Mouse (Mus musculus): Measurements from ENCODE around the gene Rnf215.
"Not testable (repeated sequence)": the region's sequence is repeated elsewhere in the genome, so short reads cannot be mapped to it uniquely, and the experiment has no call there.

Rnf215 gene

GRCm38 (mm10) chr11:4134986-4135935, at the start of gene Rnf215:
Rnf215 (plus strand) TSS chr11:4135202.
- DNase-seq (ENCODE audit: low read depth, low spot score): peak; percentile 86

DNA sequence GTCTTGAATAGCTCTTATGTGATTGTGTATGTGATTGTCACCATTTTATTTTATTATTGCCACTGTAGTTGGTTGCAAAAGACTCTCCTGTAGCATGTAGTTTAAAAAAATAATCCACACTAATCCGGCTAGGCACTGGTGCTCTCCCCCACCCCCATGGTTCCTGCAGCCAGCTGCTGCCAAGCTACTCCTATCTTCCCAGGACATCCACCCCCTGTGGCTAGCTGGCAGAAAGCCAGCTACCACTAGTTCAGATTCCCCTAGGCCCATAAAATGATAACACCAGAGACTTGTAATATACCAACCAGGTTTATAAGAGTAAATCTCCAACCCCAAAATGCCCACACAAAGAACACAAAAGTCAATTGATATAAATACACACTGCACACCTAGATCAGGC, 48.8 kb upstream of the Rnf215 start:
- DNase-seq (ENCODE audit: low read depth, low spot score): no peak

GRCm38 (mm10) chr11:4087267-4087666, 47.7 kb upstream of the Rnf215 start:
- peak; percentile 78 for DNase-seq (ENCODE audit: low read depth, low spot score)

DNA sequence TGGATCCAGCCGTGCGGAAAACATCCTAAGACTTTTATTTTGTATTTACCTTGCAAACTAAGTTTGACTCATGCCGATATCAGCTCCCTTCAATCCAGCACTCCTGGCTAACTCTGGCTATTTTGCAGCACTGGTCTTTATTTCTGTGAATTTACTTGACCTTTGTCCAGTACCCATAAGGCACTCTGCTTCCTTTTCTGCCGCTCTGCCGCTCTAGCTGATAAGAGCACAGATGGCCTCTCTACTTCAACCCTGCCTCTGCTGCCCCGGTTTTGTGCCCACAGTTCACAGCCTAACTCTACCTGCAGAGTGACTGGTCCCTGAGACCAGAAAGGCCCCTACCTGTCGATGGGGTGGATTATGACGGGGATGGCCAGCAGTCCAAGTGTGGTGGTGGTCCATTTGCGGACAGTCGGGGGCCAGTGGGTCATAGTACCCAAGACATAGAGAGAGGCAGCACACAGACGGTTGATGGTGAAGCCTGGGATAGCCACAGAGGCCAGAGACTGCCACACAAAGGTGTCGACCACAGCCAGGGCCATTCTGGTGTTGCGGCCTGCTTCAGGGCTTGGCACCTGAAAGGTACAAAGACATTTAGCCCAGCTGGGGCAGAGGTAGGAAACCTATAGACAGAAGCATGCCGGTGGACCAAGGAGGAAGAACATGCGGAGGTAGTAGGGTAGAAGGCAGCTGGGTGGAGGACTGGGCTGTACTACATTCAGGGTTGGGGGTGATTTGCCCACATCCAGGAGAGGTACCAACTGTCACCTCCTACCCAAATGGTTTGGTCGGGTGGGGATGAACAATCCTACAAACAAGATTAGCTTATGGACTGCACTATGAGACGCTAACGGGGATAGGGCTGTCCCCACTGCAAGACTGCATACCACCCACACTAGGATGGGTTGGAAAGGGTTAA, 41.3 kb upstream of the Rnf215 start:
- no peak for DNase-seq (ENCODE audit: low read depth, low spot score)

DNA sequence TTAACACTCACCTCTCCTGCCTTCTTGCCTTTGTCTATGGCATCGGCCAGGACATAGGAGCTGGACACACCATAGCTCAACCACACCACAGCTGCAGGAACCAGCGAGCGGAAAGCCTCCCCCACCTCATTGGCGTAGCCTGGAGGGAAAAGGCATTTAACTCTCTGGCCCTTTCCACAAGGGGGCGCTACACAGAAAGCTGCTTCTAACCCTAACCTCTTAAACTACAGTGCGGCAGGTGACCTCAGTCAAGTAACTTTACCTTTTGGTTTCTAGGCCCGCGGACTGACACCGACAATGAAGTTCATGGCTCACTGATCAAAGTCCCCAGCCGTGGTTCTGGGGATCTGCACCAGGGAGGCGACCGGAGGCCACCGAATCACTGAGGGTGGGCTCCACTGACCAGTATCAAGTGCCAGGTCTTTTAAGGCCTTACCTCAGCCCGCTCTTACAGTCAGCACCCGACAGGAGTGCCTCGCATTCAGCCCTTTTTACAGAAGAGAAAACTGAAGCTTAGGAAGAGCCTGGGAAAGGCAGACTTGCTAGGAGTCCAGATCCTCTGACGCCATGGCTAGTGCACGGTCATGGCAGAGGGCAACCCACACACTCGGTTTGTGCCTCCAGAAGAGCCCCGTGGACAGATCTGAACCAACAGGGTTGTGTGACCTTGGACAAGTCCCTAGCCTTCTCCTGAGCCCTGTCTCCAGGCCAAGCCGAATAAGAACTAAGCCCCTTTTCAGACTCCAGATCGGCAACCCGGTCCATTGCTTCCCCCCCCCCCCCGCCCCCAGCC, 40.4 kb upstream of the Rnf215 start:
- peak; percentile 76 for DNase-seq (ENCODE audit: low read depth, low spot score)

- DNase-seq (ENCODE audit: low read depth, low spot score): no peak
These were observed 39.6 kb upstream of the Rnf215 start, which contains the start of gene Mtfp1 for GRCm38 (mm10) chr11:4095171-4096053. Mtfp1 (minus strand) TSS chr11:4095445.

DNA sequence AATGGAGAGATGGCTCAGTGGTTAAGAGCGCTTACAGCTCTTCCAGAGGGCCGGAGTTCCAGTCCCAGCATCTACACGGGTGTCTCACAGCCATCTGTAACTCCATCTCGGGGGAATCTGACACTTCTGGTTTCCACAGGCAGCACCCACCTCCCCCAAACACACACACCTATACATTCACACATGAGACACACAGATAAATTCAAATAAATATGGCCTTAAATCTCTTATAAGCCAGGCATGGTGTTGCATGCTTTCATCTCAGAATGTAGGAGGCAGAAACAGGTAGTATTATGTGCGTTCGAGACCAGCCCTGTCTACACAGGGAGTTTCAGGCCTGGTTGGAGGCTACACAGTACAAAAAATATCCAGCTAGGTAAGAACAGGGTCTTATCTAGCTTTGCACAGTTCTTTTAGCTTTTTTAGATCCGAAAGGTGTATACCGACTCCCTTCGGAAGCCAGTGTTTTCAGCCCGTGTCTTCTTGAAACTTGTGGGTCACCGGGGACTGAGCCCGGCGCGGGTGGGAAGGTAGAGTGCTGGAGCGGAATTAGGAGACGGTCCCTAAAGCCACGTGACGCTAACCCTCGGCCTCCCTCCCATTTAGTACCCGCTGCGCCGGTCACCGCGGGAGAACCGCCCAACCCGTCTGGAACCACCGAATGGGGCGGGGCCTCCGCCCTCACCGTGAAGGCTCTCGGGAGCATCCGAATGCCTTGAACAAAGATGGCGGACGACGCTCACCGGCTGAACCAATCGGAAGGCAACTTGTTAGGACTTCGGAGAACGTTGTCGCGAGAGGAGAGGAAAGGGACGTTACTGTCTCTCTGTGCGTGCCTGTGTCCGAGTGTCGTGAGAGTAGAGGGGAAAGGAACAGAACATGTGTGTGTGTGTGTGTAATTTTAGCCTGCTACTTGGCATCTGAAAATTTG, 38.7 kb upstream of the Rnf215 start:
- DNase-seq (ENCODE audit: low read depth, low spot score): peak; percentile 99

- DNase-seq (ENCODE audit: low read depth, low spot score): no peak
These were observed 37.8 kb upstream of the Rnf215 start for GRCm38 (mm10) chr11:4097091-4097621.

GRCm38 (mm10) chr11:4098120-4098519, 36.9 kb upstream of the Rnf215 start:
- no peak for DNase-seq (ENCODE audit: low read depth, low spot score)

DNA sequence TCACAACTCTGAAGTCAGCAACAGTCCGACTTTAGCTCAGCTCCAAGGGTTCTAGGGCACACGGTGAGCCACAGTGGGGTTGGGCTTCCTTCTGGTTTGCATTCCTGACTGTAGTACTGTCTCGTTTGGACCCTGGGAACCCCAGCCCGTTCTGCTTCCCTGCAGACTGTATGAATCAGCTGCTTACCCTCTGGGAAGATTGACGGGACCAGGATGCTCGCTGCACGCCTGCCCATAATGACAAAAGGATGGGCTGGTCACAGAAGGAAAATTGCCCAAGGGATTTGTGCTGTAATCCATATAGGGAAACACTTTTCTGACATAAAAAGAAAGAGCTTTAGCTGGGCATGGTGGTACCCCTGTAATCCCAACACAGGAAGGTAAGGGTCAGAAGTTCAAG, 36.2 kb upstream of the Rnf215 start:
- DNase-seq (ENCODE audit: low read depth, low spot score): no peak

DNA sequence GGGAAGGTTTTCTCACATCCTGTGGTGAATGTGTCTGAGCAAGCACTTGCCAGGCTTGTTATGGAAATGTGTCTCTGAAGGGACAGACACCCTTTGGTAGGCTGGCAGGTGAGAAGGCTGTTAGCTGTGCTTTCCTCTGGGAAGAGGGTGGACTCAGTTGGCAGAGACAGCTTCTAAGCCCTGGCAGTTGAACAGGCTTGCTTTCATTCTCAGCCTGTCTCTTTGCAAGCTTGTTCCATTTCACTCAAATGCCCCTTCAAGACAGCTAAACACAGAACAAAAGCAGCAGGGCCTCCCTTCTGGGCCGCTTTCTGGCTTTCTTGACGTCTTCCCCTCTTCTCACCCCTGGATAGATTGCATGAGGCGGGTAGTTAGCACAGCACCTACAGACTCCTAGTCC, 35.6 kb upstream of the Rnf215 start:
- DNase-seq (ENCODE audit: low read depth, low spot score): no peak

- DNase-seq (ENCODE audit: low read depth, low spot score): no peak
These were observed 33.2 kb upstream of the Rnf215 start for GRCm38 (mm10) chr11:4101851-4102250.

GRCm38 (mm10) chr11:4103522-4103921, 31.5 kb upstream of the Rnf215 start:
- no peak for DNase-seq (ENCODE audit: low read depth, low spot score)

- DNase-seq (ENCODE audit: low read depth, low spot score): no peak
These were observed 30.0 kb upstream of the Rnf215 start for GRCm38 (mm10) chr11:4104989-4105388.

GRCm38 (mm10) chr11:4105444-4105843, 29.6 kb upstream of the Rnf215 start:
- peak; percentile 87 for DNase-seq (ENCODE audit: low read depth, low spot score)

- DNase-seq (ENCODE audit: low read depth, low spot score): not testable (repeated sequence)
These were observed 27.1 kb upstream of the Rnf215 start for GRCm38 (mm10) chr11:4107901-4108300.

DNA sequence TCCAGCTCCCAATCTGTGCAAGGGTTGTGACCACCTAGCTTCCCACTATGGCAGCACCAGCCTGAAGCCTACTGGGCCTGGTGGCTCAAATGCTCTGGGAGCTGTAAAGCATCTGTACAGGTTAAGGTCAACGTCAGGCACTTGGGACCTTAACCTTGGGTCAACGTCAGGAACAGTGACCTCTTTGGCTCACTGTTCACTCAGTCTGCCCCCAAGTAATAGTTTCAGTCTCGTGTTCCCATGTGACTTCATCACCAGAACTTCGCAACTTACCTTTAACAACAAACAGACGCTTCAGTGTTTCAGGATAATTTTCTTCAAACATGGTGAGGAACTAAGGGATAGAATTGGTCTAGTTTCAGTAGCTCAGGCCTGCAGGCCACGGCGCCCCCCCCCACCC, 26.3 kb upstream of the Rnf215 start:
- DNase-seq (ENCODE audit: low read depth, low spot score): no peak

- no peak for DNase-seq (ENCODE audit: low read depth, low spot score)
These were observed 23.0 kb upstream of the Rnf215 start for GRCm38 (mm10) chr11:4112033-4112432.

- DNase-seq (ENCODE audit: low read depth, low spot score): no peak
These were observed 22.1 kb upstream of the Rnf215 start for GRCm38 (mm10) chr11:4112861-4113260.

Data from telencephalon, adult 2 months (tissue).